Mouse (Mus musculus) liver, postnatal 0 days (tissue): ENCODE results near the gene Hist1h4c.
A peak's percentile ranks its signal among the peaks of the same experiment; 100 is the strongest.

Experiments used
- CTCF ChIP-seq: sonication (generic); IDR thresholded peaks from 2 replicates; pipeline ENCODE4 v1.5.1; 2016; ENCODE audit warnings: antibody characterized with exemption, low read depth
- EP300 ChIP-seq: IDR thresholded peaks from 2 replicates; pipeline ENCODE4 v1.6.1; 2016; ENCODE audit warnings: antibody characterized with exemption, low read depth, mild to moderate bottlenecking

GRCm38 (mm10) chr13:23739069-23739921, 41.0 kb upstream of the Hist1h4c start:
- TF ChIP-seq CTCF = no peak
- TF ChIP-seq EP300 = peak; percentile 48
